Comparison of ENCODE assay signal across 14 mouse cellular contexts in genomic region chrX:69698840-69699239, GRCm38 (mm10).
"Had no signal": no experiment of that assay in that cellular context is flagged by ENCODE, and none has a peak within 500 bp of the region (broad histone marks: within the 10 kb centered on the region; RNA-seq: fewer than 3 reads in every experiment).

No protein-coding gene starts in this region.

- H3K27ac ChIP-seq: layer of hippocampus, adult 2 months; liver, embryonic 14.5 days; midbrain, embryonic 10.5 days; neural tube, embryonic 13.5 days had no signal

- H3K4me1 ChIP-seq: midbrain, embryonic 10.5 days; neural tube, embryonic 13.5 days had no signal

- H3K27me3 ChIP-seq: neural tube, embryonic 13.5 days had no signal

- H3K9ac ChIP-seq: liver, embryonic 14.5 days; neural tube, embryonic 13.5 days had no signal

- H3K4me3 ChIP-seq: layer of hippocampus, adult 2 months; midbrain, embryonic 10.5 days; neural tube, embryonic 13.5 days had no signal

- H3K4me2 ChIP-seq: neural tube, embryonic 13.5 days had no signal

- H3K9me3 ChIP-seq: midbrain, embryonic 10.5 days; neural tube, embryonic 13.5 days had no signal

- H3K36me3 ChIP-seq: midbrain, embryonic 10.5 days; neural tube, embryonic 13.5 days had no signal

- DNase-seq: kidney, postnatal 10 days; kidney, postnatal 4 days; left cerebral cortex, postnatal 4 days; lung, adult 2 months; lung, postnatal 36 days; midbrain, embryonic 14.5 days; right cerebral cortex, postnatal 25 days; thymus, postnatal 36 days had no signal

- ATAC-seq: intestine, embryonic 16.5 days; lung, postnatal 0 days had no signal
